Mouse (Mus musculus): ENCODE data around the gene Pick1. TPM values are rescaled to one million over a fixed set of nuclear protein-coding genes. Genes with fewer than 3 reads are reported as not detected.

Gene Pick1
- polyA plus RNA-seq, 1 experiment: 98.4 TPM

Other genes starting within 250 kb of the Pick1 start
- 109 and 112 TPM in 2 replicates for gene H1f0, start 200.7 kb upstream of the Pick1 start, polyA plus RNA-seq (2012; rRNA removed)
- 0.19 and 0.38 TPM in 2 replicates for gene Galr3, start 187.3 kb upstream of the Pick1 start, polyA plus RNA-seq (2012; rRNA removed)
- 31.0 and 32.3 TPM in 2 replicates for gene Ankrd54, start 166.3 kb upstream of the Pick1 start, polyA plus RNA-seq (2012; rRNA removed)
- gene Eif3l, start 154.0 kb upstream of the Pick1 start, polyA plus RNA-seq (2012; rRNA removed): 80.9 and 90.8 TPM in 2 replicates
- gene Micall1, start 120.3 kb upstream of the Pick1 start, polyA plus RNA-seq (2012; rRNA removed): 22.2 and 23.8 TPM in 2 replicates
- 159 and 176 TPM in 2 replicates for gene Polr2f, start 88.2 kb upstream of the Pick1 start, polyA plus RNA-seq (2012; rRNA removed)
- 15.0 and 18.6 TPM in 2 replicates for gene 1700088E04Rik, start 87.9 kb upstream of the Pick1 start, polyA plus RNA-seq (2012; rRNA removed)
- 55.2 and 61.4 TPM in 2 replicates for gene Sox10, start 63.9 kb upstream of the Pick1 start, polyA plus RNA-seq (2012; rRNA removed)
- gene Gm49486, start 218 bp downstream of the Pick1 start, polyA plus RNA-seq (2012; rRNA removed): 1.3 and 1.4 TPM in 2 replicates
- gene Slc16a8, start 25.6 kb downstream of the Pick1 start, polyA plus RNA-seq (2012; rRNA removed): 0.06 TPM in 1 of 2 replicates, not detected in the other
- 12.6 and 16.6 TPM in 2 replicates for gene Baiap2l2, start 56.4 kb downstream of the Pick1 start, polyA plus RNA-seq (2012; rRNA removed)
- gene Pla2g6, start 99.2 kb downstream of the Pick1 start, polyA plus RNA-seq (2012; rRNA removed): 31.8 and 32.9 TPM in 2 replicates
- gene Maff, start 117.4 kb downstream of the Pick1 start, polyA plus RNA-seq (2012; rRNA removed): 0.62 and 1.1 TPM in 2 replicates
- 73.0 and 78.2 TPM in 2 replicates for gene Tmem184b, start 174.4 kb downstream of the Pick1 start, polyA plus RNA-seq (2012; rRNA removed)
- 195 and 198 TPM in 2 replicates for gene Csnk1e, start 226.4 kb downstream of the Pick1 start, polyA plus RNA-seq (2012; rRNA removed)